Comparison of ENCODE assay signal across 14 mouse cellular contexts in the genomic region with DNA sequence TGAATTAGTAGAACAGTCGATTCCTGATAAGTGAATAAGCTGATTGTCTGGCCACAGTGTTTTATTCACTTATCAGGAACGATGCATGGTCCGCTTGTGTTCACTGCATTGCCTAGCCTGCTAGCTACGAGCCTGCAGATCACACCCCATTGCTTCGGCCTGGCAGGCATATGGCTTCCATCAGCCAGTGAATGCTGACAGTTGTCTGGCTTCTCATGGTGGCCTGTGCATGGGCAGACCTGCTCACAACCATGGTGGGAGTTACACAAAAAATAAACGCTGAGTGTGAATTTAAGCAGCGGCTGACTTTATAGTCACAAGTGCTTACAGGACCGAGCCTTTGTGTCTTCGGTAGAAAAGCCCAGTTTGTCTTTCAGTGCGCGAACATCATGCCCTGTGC.
DNase-seq lines count a peak whose midpoint lies in the region; ATAC-seq lines count a peak whose summit lies in the region.
"Had no signal": no experiment of that assay in that cellular context is flagged by ENCODE, and none has a peak within 500 bp of the region (broad histone marks: within the 10 kb centered on the region; RNA-seq: fewer than 3 reads in every experiment).

No protein-coding gene starts in this region.

- peak overlapping the region; percentile 2; the same call in 1 of the 2 replicates for H3K27ac ChIP-seq in forebrain, embryonic 14.5 days (ENCODE audit: low read depth, low read length)
- H3K27ac ChIP-seq in heart, embryonic 13.5 days (replicated peaks): peak overlapping the region; percentile 60
- H3K27ac ChIP-seq: embryonic facial prominence, embryonic 15.5 days; neural tube, embryonic 12.5 days had no signal

- H3K4me3 ChIP-seq in forebrain, embryonic 14.5 days (ENCODE audit: low read depth, low read length): no peak overlapping the region
- H3K4me3 ChIP-seq in heart, embryonic 13.5 days: no peak overlapping the region
- H3K4me3 ChIP-seq: embryonic facial prominence, embryonic 15.5 days; neural tube, embryonic 12.5 days had no signal

- H3K36me3 ChIP-seq in forebrain, embryonic 14.5 days (ENCODE audit: control insufficient read depth, insufficient read depth, low read length): peaks cover 24% of the 10 kb centered on the region
- H3K36me3 ChIP-seq in heart, embryonic 13.5 days: peaks cover 4% of the 10 kb centered on the region
- H3K36me3 ChIP-seq: embryonic facial prominence, embryonic 15.5 days; neural tube, embryonic 12.5 days had no signal

- intact Hi-C loops in gastrocnemius, postnatal 36 days (cut with DNase I): no loop called here

- WGBS in forebrain, embryonic 14.5 days: 75% methylated on average over 11 of the region's 11 CpGs
- WGBS in heart, embryonic 13.5 days: 37% methylated on average over 11 of the region's 11 CpGs

- ATAC-seq in forebrain, embryonic 14.5 days: peak; percentile 32; the same call in 1 of the 2 replicates
- ATAC-seq in heart, embryonic 13.5 days (ENCODE audit: extremely low read depth, insufficient number of reproducible peaks, low FRiP score, low TSS enrichment): no peak
- ATAC-seq: liver, postnatal 0 days had no signal

- no peak overlapping the region for H3K4me2 ChIP-seq in forebrain, embryonic 14.5 days (ENCODE audit: low read length)
- H3K4me2 ChIP-seq in heart, embryonic 13.5 days: no peak overlapping the region; the same call in 1 of the 2 replicates
- H3K4me2 ChIP-seq: embryonic facial prominence, embryonic 15.5 days; neural tube, embryonic 12.5 days had no signal

- DNase-seq in kidney, postnatal 4 days: peak; percentile 28 to 38
- no peak for DNase-seq in kidney, postnatal 36 days
- peak; percentile 39 for DNase-seq in forebrain, embryonic 14.5 days (ENCODE audit: low spot score)
- peak; percentile 42 for DNase-seq in lung, postnatal 14 days
- no peak for DNase-seq in urinary bladder, postnatal 25 days (ENCODE audit: low spot score)
- DNase-seq in adrenal gland, adult (ENCODE audit: inconsistent age in 2 of 2, low spot score in 1 of 2): no peak
- no peak for DNase-seq in gastrocnemius, postnatal 36 days
- DNase-seq: gastrocnemius, postnatal 14 days; kidney, adult 18-20 months; liver, postnatal 0 days; thymus, postnatal 4 days had no signal

- H3K4me1 ChIP-seq in forebrain, embryonic 14.5 days (ENCODE audit: control insufficient read depth, insufficient read depth, low read length): no peaks in the 10 kb centered on the region
- H3K4me1 ChIP-seq in heart, embryonic 13.5 days: peaks cover 34% of the 10 kb centered on the region
- H3K4me1 ChIP-seq: embryonic facial prominence, embryonic 15.5 days; neural tube, embryonic 12.5 days had no signal

- no peak overlapping the region for H3K9ac ChIP-seq in forebrain, embryonic 14.5 days (ENCODE audit: low read length)
- no peak overlapping the region for H3K9ac ChIP-seq in heart, embryonic 13.5 days
- H3K9ac ChIP-seq: embryonic facial prominence, embryonic 15.5 days; liver, postnatal 0 days; neural tube, embryonic 12.5 days had no signal

- H3K27me3 ChIP-seq in forebrain, embryonic 14.5 days (replicated peaks; ENCODE audit: control insufficient read depth, insufficient read depth, low read length): no peaks in the 10 kb centered on the region
- no peaks in the 10 kb centered on the region for H3K27me3 ChIP-seq in heart, embryonic 13.5 days (replicated peaks)
- H3K27me3 ChIP-seq: embryonic facial prominence, embryonic 15.5 days; neural tube, embryonic 12.5 days had no signal

- no peaks in the 10 kb centered on the region for H3K9me3 ChIP-seq in forebrain, embryonic 14.5 days (replicated peaks; ENCODE audit: control insufficient read depth, low read length)
- no peaks in the 10 kb centered on the region for H3K9me3 ChIP-seq in heart, embryonic 13.5 days
- H3K9me3 ChIP-seq: embryonic facial prominence, embryonic 15.5 days; neural tube, embryonic 12.5 days had no signal

Comparison
In these comparisons a context has a peak if more than half of its experiments do, and no peak if none do; other contexts are left out.
1. DNase-seq: peak in kidney, postnatal 4 days (2 of 2), forebrain, embryonic 14.5 days (single experiment) and lung, postnatal 14 days (single experiment); none in kidney, postnatal 36 days (0 of 2), urinary bladder, postnatal 25 days (single experiment), adrenal gland, adult (0 of 2) and gastrocnemius, postnatal 36 days (0 of 2).